ENCODE assay signal across 13 mouse cellular contexts in genomic region chr4:118741881-118742280, GRCm38 (mm10). TPM values are rescaled to one million over a fixed set of nuclear protein-coding genes. Genes with fewer than 3 reads are reported as not detected.
DNase-seq lines count a peak whose midpoint lies in the region; ATAC-seq lines count a peak whose summit lies in the region.
"Had no signal": no experiment of that assay in that cellular context is flagged by ENCODE, and none has a peak within 500 bp of the region (broad histone marks: within the 10 kb centered on the region; RNA-seq: fewer than 3 reads in every experiment).

No protein-coding gene starts in this region.

- H3K9me3 ChIP-seq in heart, embryonic 12.5 days (replicated peaks): peaks cover 12% of the 10 kb centered on the region
- H3K9me3 ChIP-seq in forebrain, embryonic 16.5 days (ENCODE audit: control insufficient read depth, low read length): 0 out of 2 replicates have a peak, but pooled peaks cover 4% of the 10 kb centered on the region
- 0 out of 2 replicates have a peak, but pooled peaks cover 2% of the 10 kb centered on the region for H3K9me3 ChIP-seq in midbrain, embryonic 16.5 days (replicated peaks; ENCODE audit: control insufficient read depth, low read length, poor library complexity, severe bottlenecking)

- no peak for ATAC-seq in heart, embryonic 12.5 days (ENCODE audit: insufficient number of reproducible peaks, low FRiP score)
- ATAC-seq in forebrain, embryonic 16.5 days: no peak
- no peak for ATAC-seq in midbrain, embryonic 16.5 days

- H3K4me2 ChIP-seq in heart, embryonic 12.5 days: peak overlapping the region; percentile 33
- H3K4me2 ChIP-seq in forebrain, embryonic 16.5 days (ENCODE audit: low read length): peak overlapping the region; percentile 20
- peak overlapping the region; percentile 38 for H3K4me2 ChIP-seq in midbrain, embryonic 16.5 days (ENCODE audit: low read length)

- H3K4me3 ChIP-seq in heart, embryonic 12.5 days: 0 out of 2 replicates have a peak overlapping the region, but pooled peaks have one; percentile 9
- H3K4me3 ChIP-seq in forebrain, embryonic 16.5 days (replicated peaks; ENCODE audit: low read length): no peak overlapping the region
- no peak overlapping the region; the same call in none of the 2 replicates for H3K4me3 ChIP-seq in midbrain, embryonic 16.5 days (ENCODE audit: low read depth, low read length)

- 0 out of 2 replicates have a peak, but pooled peaks cover 5% of the 10 kb centered on the region for H3K4me1 ChIP-seq in heart, embryonic 12.5 days (replicated peaks)
- peaks cover 2% of the 10 kb centered on the region; the same call in 1 of the 2 replicates for H3K4me1 ChIP-seq in forebrain, embryonic 16.5 days (replicated peaks; ENCODE audit: control insufficient read depth, insufficient read depth, low read length)
- peaks cover 3% of the 10 kb centered on the region; the same call in 1 of the 2 replicates for H3K4me1 ChIP-seq in midbrain, embryonic 16.5 days (ENCODE audit: control insufficient read depth, insufficient read depth, low read length)

- H3K27ac ChIP-seq in heart, embryonic 12.5 days (ENCODE audit: poor library complexity, severe bottlenecking): no peak overlapping the region
- no peak overlapping the region for H3K27ac ChIP-seq in forebrain, embryonic 16.5 days (ENCODE audit: low read length)
- H3K27ac ChIP-seq in midbrain, embryonic 16.5 days (ENCODE audit: low read length): no peak overlapping the region

- 6% methylated on average over 16 of the region's 16 CpGs for WGBS in heart, embryonic 12.5 days
- WGBS in forebrain, embryonic 16.5 days: 3% methylated on average over 16 of the region's 16 CpGs
- 1% methylated on average over 16 of the region's 16 CpGs for WGBS in midbrain, embryonic 16.5 days

- no peak overlapping the region for H3K9ac ChIP-seq in heart, embryonic 12.5 days
- no peak overlapping the region for H3K9ac ChIP-seq in forebrain, embryonic 16.5 days (replicated peaks; ENCODE audit: low read depth, low read length)
- no peak overlapping the region for H3K9ac ChIP-seq in midbrain, embryonic 16.5 days (ENCODE audit: low read depth, low read length)

- no peaks in the 10 kb centered on the region for H3K36me3 ChIP-seq in heart, embryonic 12.5 days
- H3K36me3 ChIP-seq in forebrain, embryonic 16.5 days (ENCODE audit: control insufficient read depth, insufficient read depth): no peaks in the 10 kb centered on the region
- H3K36me3 ChIP-seq in midbrain, embryonic 16.5 days (ENCODE audit: control insufficient read depth, insufficient read depth, low read length): no peaks in the 10 kb centered on the region

- no peak for DNase-seq in heart, adult 9 months (ENCODE audit: low spot score in 2 of 2)
- DNase-seq in brain, adult 2 months (ENCODE audit: low read depth, low spot score): peak; percentile 13
- no peak for DNase-seq in adipocyte (ENCODE audit: low spot score)
- DNase-seq in thymus, postnatal 25 days: no peak
- DNase-seq in spleen, postnatal 4 days (ENCODE audit: low spot score in 2 of 2): no peak
- DNase-seq: kidney, adult 2 months; lung, postnatal 14 days had no signal

- peaks cover 31% of the 10 kb centered on the region for H3K27me3 ChIP-seq in heart, embryonic 12.5 days (replicated peaks)
- H3K27me3 ChIP-seq in forebrain, embryonic 16.5 days (replicated peaks; ENCODE audit: control insufficient read depth, insufficient read depth, low read length): peaks cover 5% of the 10 kb centered on the region; the same call in 1 of the 2 replicates
- peaks cover 8% of the 10 kb centered on the region; the same call in 1 of the 2 replicates for H3K27me3 ChIP-seq in midbrain, embryonic 16.5 days (ENCODE audit: control insufficient read depth, insufficient read depth, low read depth, low read length)

RNA-seq across cellular contexts. Expression of gene Olfr1339, which starts 9.9 kb away (rescaled TPM):
- not detected in 2 replicates for polyA plus RNA-seq in heart, embryonic 12.5 days (2016; fragmentation: Nextera tagmentation; extraction: Ambion mirVana)
- polyA plus RNA-seq in forebrain, embryonic 16.5 days (2015; fragmentation: Nextera tagmentation; extraction: Ambion mirVana): not detected in 2 replicates
- not detected in 2 replicates for polyA plus RNA-seq in midbrain, embryonic 16.5 days (2015; fragmentation: Nextera tagmentation; extraction: Ambion mirVana)
- polyA plus RNA-seq: heart, embryonic 14.5 days; kidney, adult 2 months; liver, adult 2 months; thymus, postnatal 0 days had no signal

RNA-seq across cellular contexts. Expression of gene Olfr1338, which starts 16.7 kb away (rescaled TPM):
- not detected in 2 replicates for polyA plus RNA-seq in heart, embryonic 12.5 days (2016; fragmentation: Nextera tagmentation; extraction: Ambion mirVana)
- polyA plus RNA-seq in forebrain, embryonic 16.5 days (2015; fragmentation: Nextera tagmentation; extraction: Ambion mirVana): not detected in 2 replicates
- polyA plus RNA-seq in midbrain, embryonic 16.5 days (2015; fragmentation: Nextera tagmentation; extraction: Ambion mirVana): not detected in 2 replicates
- polyA plus RNA-seq: heart, embryonic 14.5 days; kidney, adult 2 months; liver, adult 2 months; thymus, postnatal 0 days had no signal

RNA-seq across cellular contexts. Expression of gene Olfr1340, which starts 21.9 kb away (rescaled TPM):
- polyA plus RNA-seq in heart, embryonic 12.5 days (2016; fragmentation: Nextera tagmentation; extraction: Ambion mirVana): not detected in 2 replicates
- polyA plus RNA-seq in forebrain, embryonic 16.5 days (2015; fragmentation: Nextera tagmentation; extraction: Ambion mirVana): not detected in 2 replicates
- polyA plus RNA-seq in midbrain, embryonic 16.5 days (2015; fragmentation: Nextera tagmentation; extraction: Ambion mirVana): not detected in 2 replicates
- polyA plus RNA-seq: heart, embryonic 14.5 days; kidney, adult 2 months; liver, adult 2 months; thymus, postnatal 0 days had no signal

RNA-seq across cellular contexts. Expression of gene Olfr1341, which starts 38.6 kb away (rescaled TPM):
- not detected in 2 replicates for polyA plus RNA-seq in heart, embryonic 12.5 days (2016; fragmentation: Nextera tagmentation; extraction: Ambion mirVana)
- not detected in 2 replicates for polyA plus RNA-seq in forebrain, embryonic 16.5 days (2015; fragmentation: Nextera tagmentation; extraction: Ambion mirVana)
- not detected in 2 replicates for polyA plus RNA-seq in midbrain, embryonic 16.5 days (2015; fragmentation: Nextera tagmentation; extraction: Ambion mirVana)
- polyA plus RNA-seq: heart, embryonic 14.5 days; kidney, adult 2 months; liver, adult 2 months; thymus, postnatal 0 days had no signal

RNA-seq across cellular contexts. Expression of gene Olfr1337, which starts 40.5 kb away (rescaled TPM):
- not detected in 2 replicates for polyA plus RNA-seq in heart, embryonic 12.5 days (2016; fragmentation: Nextera tagmentation; extraction: Ambion mirVana)
- not detected in 2 replicates for polyA plus RNA-seq in forebrain, embryonic 16.5 days (2015; fragmentation: Nextera tagmentation; extraction: Ambion mirVana)
- polyA plus RNA-seq in midbrain, embryonic 16.5 days (2015; fragmentation: Nextera tagmentation; extraction: Ambion mirVana): not detected in 2 replicates
- polyA plus RNA-seq: heart, embryonic 14.5 days; kidney, adult 2 months; liver, adult 2 months; thymus, postnatal 0 days had no signal
